11 mouse cellular contexts compared by ENCODE assay signal in the genomic region with DNA sequence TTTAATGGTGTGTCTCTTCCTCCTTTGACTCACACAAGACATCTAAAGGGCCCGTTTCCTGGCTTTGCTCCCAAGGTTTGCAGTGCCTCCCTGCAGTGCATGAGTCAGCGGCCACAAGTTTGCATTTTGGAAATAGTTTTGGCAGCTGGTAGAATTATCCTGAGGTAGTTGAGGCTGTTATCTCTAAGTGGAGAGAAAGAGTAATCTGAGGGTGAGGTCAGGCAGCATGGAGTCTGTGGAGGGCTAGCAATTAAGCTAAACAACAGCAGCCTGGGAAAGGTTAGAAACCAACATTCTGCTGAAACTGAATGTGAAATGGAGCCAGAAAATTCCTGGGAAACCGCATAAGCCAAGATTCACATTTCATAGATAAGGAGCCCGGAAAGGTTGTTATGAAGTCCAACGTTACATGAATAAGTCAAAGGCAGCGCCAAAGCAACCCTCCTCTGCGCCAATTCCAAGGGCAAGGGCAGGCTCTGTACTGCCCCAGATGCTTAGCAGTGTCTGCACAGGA.
DNase-seq lines count a peak whose midpoint lies in the region; ATAC-seq lines count a peak whose summit lies in the region.
"Had no signal": no experiment of that assay in that cellular context is flagged by ENCODE, and none has a peak within 500 bp of the region (broad histone marks: within the 10 kb centered on the region; RNA-seq: fewer than 3 reads in every experiment).

No protein-coding gene starts in this region.

- DNase-seq in kidney, adult 9 months: peak; percentile 8
- no peak for DNase-seq in kidney, adult 11 months
- peak; percentile 67 for DNase-seq in adipocyte (ENCODE audit: low spot score)
- peak; percentile 75 for DNase-seq in lung, postnatal 25 days (ENCODE audit: low spot score)
- no peak for DNase-seq in cerebellum, postnatal 4 days (ENCODE audit: low spot score in 2 of 2)
- DNase-seq in thymus, postnatal 14 days: no peak
- DNase-seq: cerebellum, postnatal 36 days had no signal

- ATAC-seq in heart, embryonic 13.5 days (ENCODE audit: extremely low read depth, insufficient number of reproducible peaks, low FRiP score, low TSS enrichment): peak; percentile 37
- no peak for ATAC-seq in granulocyte monocyte progenitor cell, adult 5-6 weeks (replicated peaks; ENCODE audit: poor library complexity, severe bottlenecking)

- WGBS in heart, embryonic 13.5 days: 38% methylated on average over 7 of the region's 7 CpGs

- no peaks in the 10 kb centered on the region for H3K9me3 ChIP-seq in heart, embryonic 13.5 days
- H3K9me3 ChIP-seq: hindbrain, embryonic 13.5 days had no signal

- no peak overlapping the region for H3K4me3 ChIP-seq in heart, embryonic 13.5 days
- H3K4me3 ChIP-seq: hindbrain, embryonic 13.5 days had no signal

- peaks cover 31% of the 10 kb centered on the region for H3K4me1 ChIP-seq in heart, embryonic 13.5 days
- H3K4me1 ChIP-seq: hindbrain, embryonic 13.5 days had no signal

- peak overlapping the region; percentile 77 for H3K27ac ChIP-seq in heart, embryonic 13.5 days (replicated peaks)
- H3K27ac ChIP-seq: hindbrain, embryonic 13.5 days; liver, embryonic 14.5 days had no signal

- no peak overlapping the region for H3K4me2 ChIP-seq in heart, embryonic 13.5 days
- H3K4me2 ChIP-seq: hindbrain, embryonic 13.5 days had no signal

- H3K9ac ChIP-seq in heart, embryonic 13.5 days: no peak overlapping the region
- H3K9ac ChIP-seq: hindbrain, embryonic 13.5 days; liver, embryonic 14.5 days had no signal

- H3K27me3 ChIP-seq in heart, embryonic 13.5 days (replicated peaks): no peaks in the 10 kb centered on the region
- H3K27me3 ChIP-seq: hindbrain, embryonic 13.5 days had no signal

- no peaks in the 10 kb centered on the region for H3K36me3 ChIP-seq in heart, embryonic 13.5 days
- H3K36me3 ChIP-seq: hindbrain, embryonic 13.5 days had no signal

Comparison
In these comparisons a context has a peak if more than half of its experiments do, and no peak if none do; other contexts are left out.
1. DNase-seq: peak in kidney, adult 9 months (single experiment), adipocyte (single experiment) and lung, postnatal 25 days (single experiment); none in kidney, adult 11 months (single experiment), cerebellum, postnatal 4 days (0 of 2) and thymus, postnatal 14 days (single experiment).